Mouse (Mus musculus): ENCODE results near the gene Zfp710.

Gene Zfp710

GRCm38 (mm10) chr7:80057002-80057691 lies 32.5 kb downstream of the Zfp710 start:
- peak in 1 of 2 experiments; percentile 59 for DNase-seq (ENCODE audit: low spot score in 2 of 2)

- DNase-seq (ENCODE audit: low spot score in 2 of 2) = no peak
Measured at GRCm38 (mm10) chr7:80057781-80058180, 33.2 kb downstream of the Zfp710 start.

GRCm38 (mm10) chr7:80058405-80059063 lies 33.9 kb downstream of the Zfp710 start:
- no peak for DNase-seq (ENCODE audit: low spot score in 2 of 2)

GRCm38 (mm10) chr7:80059064-80059838 lies 34.6 kb downstream of the Zfp710 start:
- no peak for DNase-seq (ENCODE audit: low spot score in 2 of 2)

- DNase-seq (ENCODE audit: low spot score in 2 of 2) = no peak
Measured at GRCm38 (mm10) chr7:80060012-80060778, 35.6 kb downstream of the Zfp710 start.

- DNase-seq (ENCODE audit: low spot score in 2 of 2) = no peak
Measured at GRCm38 (mm10) chr7:80062083-80062826, 37.6 kb downstream of the Zfp710 start.

- DNase-seq (ENCODE audit: low spot score in 2 of 2) = no peak
Measured at GRCm38 (mm10) chr7:80063244-80063643, 38.6 kb downstream of the Zfp710 start.

GRCm38 (mm10) chr7:80063902-80064736 lies 39.5 kb downstream of the Zfp710 start:
- DNase-seq (ENCODE audit: low spot score in 2 of 2) = no peak

- DNase-seq (ENCODE audit: low spot score in 2 of 2) = no peak
Measured at GRCm38 (mm10) chr7:80065250-80065649, 40.6 kb downstream of the Zfp710 start.

GRCm38 (mm10) chr7:80066675-80067455 lies 42.3 kb downstream of the Zfp710 start:
- no peak for DNase-seq (ENCODE audit: low spot score in 2 of 2)

- no peak for DNase-seq (ENCODE audit: low spot score in 2 of 2)
Measured at GRCm38 (mm10) chr7:80068341-80068740, 43.7 kb downstream of the Zfp710 start.

GRCm38 (mm10) chr7:80069615-80070327 lies 45.2 kb downstream of the Zfp710 start:
- no peak for DNase-seq (ENCODE audit: low spot score in 2 of 2)

GRCm38 (mm10) chr7:80071209-80071608 lies 46.6 kb downstream of the Zfp710 start:
- DNase-seq (ENCODE audit: low spot score in 2 of 2) = no peak

GRCm38 (mm10) chr7:80072297-80072696 lies 47.7 kb downstream of the Zfp710 start:
- no peak for DNase-seq (ENCODE audit: low spot score in 2 of 2)

GRCm38 (mm10) chr7:80073506-80073905 lies 48.9 kb downstream of the Zfp710 start:
- no peak for DNase-seq (ENCODE audit: low spot score in 2 of 2)

- DNase-seq (ENCODE audit: low spot score in 2 of 2) = no peak
Measured at GRCm38 (mm10) chr7:80074921-80075441, 50.4 kb downstream of the Zfp710 start.

GRCm38 (mm10) chr7:80075946-80076583 lies 51.5 kb downstream of the Zfp710 start:
- no peak for DNase-seq (ENCODE audit: low spot score in 2 of 2)
